Mouse (Mus musculus) ES-E14 (cell line): Measurements from ENCODE around the gene Fam198a.

ENCODE experiments used
- HCFC1 ChIP-seq: IDR thresholded peaks from 2 replicates; pipeline ENCODE4 v1.6.1; 2012; ENCODE audit warnings: low read length, inconsistent platforms, borderline replicate concordance; ENCODE audit not compliant: insufficient read depth
- MAFK ChIP-seq: IDR thresholded peaks from 2 replicates; pipeline ENCODE4 v1.6.1; 2014; ENCODE audit warnings: mild to moderate bottlenecking, low read depth, low read length, inconsistent platforms; ENCODE audit not compliant: insufficient read depth
- ZC3H11A ChIP-seq: IDR thresholded peaks from 2 replicates; pipeline ENCODE4 v1.6.1; 2012; ENCODE audit warnings: low read depth, mild to moderate bottlenecking, inconsistent platforms, low read length, borderline replicate concordance

- TF ChIP-seq HCFC1 (no peak), MAFK (no peak), ZC3H11A (no peak)
Observed at GRCm38 (mm10) chr9:121925959-121926358, 24.8 kb upstream of the Fam198a start.
